Mouse (Mus musculus) right cerebral cortex, postnatal 10 days (tissue): ENCODE measurements around the gene Fam206a.

Source experiments
- DNase-seq, 2 experiments: peaks; one replicate each; pipeline ENCODE4 v3.0.0; 2021; ENCODE audit warnings: low spot score in 2 of 2

Gene Fam206a

GRCm38 (mm10) chr4:56801907-56802668, at the start of gene Fam206a, which contains the start of gene Elp1:
TSS of gene Fam206a (plus strand) at chr4:56802345.
TSS of gene Elp1 (minus strand) at chr4:56802331.
- DNase-seq, result peak; percentile 96 to 97

GRCm38 (mm10) chr4:56756021-56756420, 46.1 kb upstream of the Fam206a start:
- no peak for DNase-seq

- DNase-seq, result no peak
Measured at GRCm38 (mm10) chr4:56756966-56757600, 45.1 kb upstream of the Fam206a start.

- DNase-seq, result no peak
Measured at GRCm38 (mm10) chr4:56757693-56758092, 44.5 kb upstream of the Fam206a start.

GRCm38 (mm10) chr4:56767861-56768284, 34.3 kb upstream of the Fam206a start:
- DNase-seq, result no peak

GRCm38 (mm10) chr4:56768913-56769312, 33.2 kb upstream of the Fam206a start:
- DNase-seq, result no peak

- DNase-seq, result no peak
Measured at GRCm38 (mm10) chr4:56771065-56771464, 31.1 kb upstream of the Fam206a start.

- DNase-seq, result no peak
Measured at GRCm38 (mm10) chr4:56791373-56791772, 10.8 kb upstream of the Fam206a start.

- no peak for DNase-seq
Measured at GRCm38 (mm10) chr4:56802669-56803150, 565 bp downstream of the Fam206a start.

GRCm38 (mm10) chr4:56809050-56809449, 6.9 kb downstream of the Fam206a start:
- no peak for DNase-seq

- no peak for DNase-seq
Measured at GRCm38 (mm10) chr4:56811642-56812041, 9.5 kb downstream of the Fam206a start.

GRCm38 (mm10) chr4:56812096-56812495, 10.0 kb downstream of the Fam206a start:
- DNase-seq, result no peak

- DNase-seq, result no peak
Measured at GRCm38 (mm10) chr4:56815131-56815530, 13.0 kb downstream of the Fam206a start.

GRCm38 (mm10) chr4:56820017-56820550, 17.9 kb downstream of the Fam206a start:
- no peak for DNase-seq

GRCm38 (mm10) chr4:56824231-56824630, 22.1 kb downstream of the Fam206a start:
- no peak for DNase-seq

- DNase-seq, result no peak
Measured at GRCm38 (mm10) chr4:56828932-56829331, 26.8 kb downstream of the Fam206a start.

- peak; percentile 47 to 50 for DNase-seq
Measured at GRCm38 (mm10) chr4:56829511-56829921, 27.4 kb downstream of the Fam206a start.

- no peak for DNase-seq
Measured at GRCm38 (mm10) chr4:56831013-56831609, 29.0 kb downstream of the Fam206a start.

GRCm38 (mm10) chr4:56831998-56832397, 29.9 kb downstream of the Fam206a start:
- no peak for DNase-seq

- DNase-seq, result no peak
Measured at GRCm38 (mm10) chr4:56837661-56838060, 35.5 kb downstream of the Fam206a start.

- no peak for DNase-seq
Measured at GRCm38 (mm10) chr4:56840297-56840696, 38.2 kb downstream of the Fam206a start.

GRCm38 (mm10) chr4:56842501-56842900, 40.4 kb downstream of the Fam206a start:
- no peak for DNase-seq
